Mouse (Mus musculus): Measurements from ENCODE around the gene Ttc34.

GRCm38 (mm10) chr4:154871757-154872251, 34.5 kb downstream of the Ttc34 start:
- TF ChIP-seq CTCF (IDR thresholded peaks at IDR 0.05) (no peak), POLR2A (IDR thresholded peaks at IDR 0.05; ENCODE audit: insufficient read depth, low read depth, low read length) (no peak)
